Mouse (Mus musculus): ENCODE measurements around the gene Olfr819. TPM values are rescaled to one million over a fixed set of nuclear protein-coding genes. Genes with fewer than 3 reads are reported as not detected.

Gene Olfr819
- polyA plus RNA-seq (2017; shearing (Covaris generic)): not detected

DNA sequence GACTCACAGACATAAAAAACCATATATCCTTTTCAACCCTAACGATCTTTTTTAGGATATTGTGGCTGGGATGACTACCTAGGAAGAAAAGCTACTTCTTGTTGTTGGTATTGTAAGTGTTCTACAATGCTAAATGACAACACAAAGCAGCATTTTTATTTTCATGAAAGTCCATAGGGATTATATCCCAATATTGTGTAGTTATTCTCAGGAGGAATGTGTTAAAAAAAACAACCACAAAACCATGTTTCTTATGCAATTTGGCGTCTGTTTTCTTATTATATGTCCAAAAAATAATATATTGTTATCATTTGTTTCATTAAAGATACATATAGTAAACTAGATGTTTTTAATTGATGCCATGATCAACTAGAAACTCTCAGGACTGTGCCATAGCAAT is at the start of gene Olfr819:
Olfr819 (minus strand) TSS at position 101 of the 400 bp plus-strand sequence.

DNA sequence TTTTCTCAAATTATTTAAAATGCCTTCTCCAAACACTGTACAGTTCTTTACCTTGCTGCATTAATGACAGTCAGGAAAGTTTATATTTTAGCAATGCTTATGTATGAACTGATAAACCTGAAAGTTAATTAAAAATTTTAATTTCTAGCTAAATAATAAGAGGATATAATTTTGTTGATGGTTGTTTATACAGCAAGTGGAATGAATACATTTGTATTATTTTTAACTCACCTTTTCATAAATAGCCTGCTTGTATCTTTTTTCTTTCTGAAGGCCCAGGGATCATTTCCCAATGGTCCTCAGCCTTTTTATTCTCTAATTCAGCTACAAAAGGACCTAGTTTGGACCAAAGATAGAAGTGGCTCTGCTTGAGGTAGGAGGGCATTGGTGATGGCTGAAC is 45.3 kb upstream of the Olfr819 start, which contains the start of gene Olfr820:
Olfr820 (plus strand) TSS at position 301 of the 400 bp plus-strand sequence.

DNA sequence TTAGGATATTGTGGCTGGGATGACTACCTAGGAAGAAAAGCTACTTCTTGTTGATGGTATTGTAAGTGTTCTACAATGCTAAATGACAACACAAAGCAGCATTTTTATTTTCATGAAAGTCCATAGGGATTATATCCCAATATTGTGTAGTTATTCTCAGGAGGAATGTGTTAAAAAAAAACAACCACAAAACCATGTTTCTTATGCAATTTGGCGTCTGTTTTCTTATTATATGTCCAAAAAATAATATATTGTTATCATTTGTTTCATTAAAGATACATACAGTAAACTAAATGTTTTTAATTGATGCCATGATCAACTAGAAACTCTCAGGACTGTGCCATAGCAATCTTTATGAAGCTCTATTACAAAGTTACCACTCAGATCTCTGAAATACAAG is 17.9 kb upstream of the Olfr819 start, which contains the start of gene Gm10310:
Gm10310 (minus strand) TSS at position 101 of the 400 bp plus-strand sequence.

DNA sequence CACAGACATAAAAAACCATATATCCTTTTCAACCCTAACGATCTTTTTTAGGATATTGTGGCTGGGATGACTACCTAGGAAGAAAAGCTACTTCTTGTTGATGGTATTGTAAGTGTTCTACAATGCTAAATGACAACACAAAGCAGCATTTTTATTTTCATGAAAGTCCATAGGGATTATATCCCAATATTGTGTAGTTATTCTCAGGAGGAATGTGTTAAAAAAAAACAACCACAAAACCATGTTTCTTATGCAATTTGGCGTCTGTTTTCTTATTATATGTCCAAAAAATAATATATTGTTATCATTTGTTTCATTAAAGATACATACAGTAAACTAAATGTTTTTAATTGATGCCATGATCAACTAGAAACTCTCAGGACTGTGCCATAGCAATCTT is 9.0 kb upstream of the Olfr819 start, which contains the start of gene Olfr247:
Olfr247 (minus strand) TSS at position 101 of the 400 bp plus-strand sequence.

DNA sequence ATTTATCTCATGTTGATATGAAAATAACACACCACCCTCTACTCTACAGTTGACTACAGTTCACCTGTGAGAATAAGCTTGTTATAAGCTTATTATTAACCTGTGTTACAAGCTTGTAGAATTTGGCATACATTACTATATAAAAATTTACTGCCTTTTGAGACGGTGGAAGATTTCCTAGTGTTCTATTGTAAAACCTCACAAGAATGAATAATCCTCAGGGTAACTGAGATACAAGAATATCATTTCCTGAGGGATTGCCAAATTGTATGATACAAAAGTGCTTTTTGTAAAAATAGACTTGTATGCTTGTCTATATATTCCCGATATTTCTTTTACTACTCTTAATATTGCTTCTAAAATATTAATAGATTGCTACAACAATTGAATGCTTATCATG is 18.1 kb downstream of the Olfr819 start, which contains the start of gene Olfr818:
Olfr818 (minus strand) TSS at position 101 of the 400 bp plus-strand sequence.

DNA sequence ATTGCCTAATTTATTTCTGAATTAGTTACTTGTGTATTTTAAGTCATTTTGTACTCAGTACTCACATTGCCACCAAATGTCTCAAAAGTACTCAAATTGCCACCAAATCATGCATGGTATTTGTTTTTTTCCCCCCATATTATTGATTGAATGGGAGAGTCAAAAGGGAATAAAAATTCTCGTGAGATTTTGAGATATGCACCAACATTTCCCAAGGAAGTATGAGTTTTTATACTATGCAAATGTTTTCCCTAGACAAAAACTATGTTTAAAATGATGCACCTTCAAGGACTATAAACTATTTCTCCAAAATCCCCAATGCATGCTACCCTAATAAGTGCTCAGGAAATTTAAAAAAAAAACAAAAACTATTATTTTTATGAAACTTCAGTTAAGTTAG is 51.6 kb downstream of the Olfr819 start, which contains the start of gene Olfr816:
Olfr816 (minus strand) TSS at position 101 of the 400 bp plus-strand sequence.

Other genes with a start within 250 kb of the Olfr819 start
- not detected for gene Olfr805, start 237.9 kb downstream of the Olfr819 start, polyA plus RNA-seq (2017; shearing (Covaris generic))
- not detected for gene Olfr806, start 225.3 kb downstream of the Olfr819 start, polyA plus RNA-seq (2017; shearing (Covaris generic))
- not detected for gene Olfr807, start 209.5 kb downstream of the Olfr819 start, polyA plus RNA-seq (2017; shearing (Covaris generic))
- not detected for gene Olfr808, start 201.8 kb downstream of the Olfr819 start, polyA plus RNA-seq (2017; shearing (Covaris generic))
- gene Olfr809, start 192.6 kb downstream of the Olfr819 start, polyA plus RNA-seq (2017; shearing (Covaris generic)): not detected
- not detected for gene Olfr810, start 172.3 kb downstream of the Olfr819 start, polyA plus RNA-seq (2017; shearing (Covaris generic))
- not detected for gene Olfr811, start 162.9 kb downstream of the Olfr819 start, polyA plus RNA-seq (2017; shearing (Covaris generic))
- 0.56 TPM for gene Olfr812, start 121.2 kb downstream of the Olfr819 start, polyA plus RNA-seq (2017; shearing (Covaris generic))
- gene Olfr813, start 111.9 kb downstream of the Olfr819 start, polyA plus RNA-seq (2017; shearing (Covaris generic)): not detected
- 0.09 TPM for gene Olfr814, start 87.4 kb downstream of the Olfr819 start, polyA plus RNA-seq (2017; shearing (Covaris generic))
- not detected for gene Olfr815, start 61.4 kb downstream of the Olfr819 start, polyA plus RNA-seq (2017; shearing (Covaris generic))
- 0.34 TPM for gene Olfr816, start 51.7 kb downstream of the Olfr819 start, polyA plus RNA-seq (2017; shearing (Covaris generic))
- gene Olfr818, start 18.2 kb downstream of the Olfr819 start, polyA plus RNA-seq (2017; shearing (Covaris generic)): not detected
- not detected for gene Olfr247, start 8.9 kb upstream of the Olfr819 start, polyA plus RNA-seq (2017; shearing (Covaris generic))
- 0.21 TPM for gene Gm10310, start 17.8 kb upstream of the Olfr819 start, polyA plus RNA-seq (2017; shearing (Covaris generic))
- not detected for gene Olfr820, start 45.4 kb upstream of the Olfr819 start, polyA plus RNA-seq (2017; shearing (Covaris generic))
- gene Olfr821, start 63.1 kb upstream of the Olfr819 start, polyA plus RNA-seq (2017; shearing (Covaris generic)): not detected
- 0.14 TPM for gene Olfr822, start 103.9 kb upstream of the Olfr819 start, polyA plus RNA-seq (2017; shearing (Covaris generic))
- gene Olfr823, start 148.1 kb upstream of the Olfr819 start, polyA plus RNA-seq (2017; shearing (Covaris generic)): not detected
- gene Olfr824, start 162.7 kb upstream of the Olfr819 start, polyA plus RNA-seq (2017; shearing (Covaris generic)): not detected
- not detected for gene Olfr825, start 199.5 kb upstream of the Olfr819 start, polyA plus RNA-seq (2017; shearing (Covaris generic))
- 0.30 TPM for gene Olfr826, start 216.9 kb upstream of the Olfr819 start, polyA plus RNA-seq (2017; shearing (Covaris generic))
- not detected for gene Olfr827, start 247.1 kb upstream of the Olfr819 start, polyA plus RNA-seq (2017; shearing (Covaris generic))